Mouse (Mus musculus): ENCODE measurements around the gene Plac1. TPM values are rescaled to one million over a fixed set of nuclear protein-coding genes. Genes with fewer than 3 reads are reported as not detected.

The Plac1 gene
- polyA plus RNA-seq, 1 experiment from 2014 or later, result 6.3 TPM

DNA sequence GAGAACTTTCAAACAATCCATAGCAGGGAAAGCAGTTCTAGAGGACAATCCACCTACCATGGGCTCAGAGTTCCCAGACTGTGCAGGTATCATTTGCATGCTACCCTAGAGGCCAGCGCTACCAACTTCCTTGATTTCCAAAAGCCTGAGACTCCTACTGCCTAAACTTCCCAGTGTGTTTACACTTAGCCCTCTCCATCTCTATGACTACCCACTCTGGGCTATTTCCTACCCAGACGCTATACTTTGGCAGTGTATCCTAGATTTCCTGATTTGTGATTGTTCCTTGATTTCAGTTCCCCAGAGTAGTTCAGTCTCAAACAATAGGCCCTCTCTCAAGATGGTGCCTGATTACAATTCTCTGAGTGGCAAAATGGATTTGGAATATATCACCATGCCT, 132.8 kb downstream of the Plac1 start:
- no peak for ATAC-seq (ENCODE audit: insufficient read depth, low FRiP score)
- H3K36me3 ChIP-seq (ENCODE audit: control insufficient read depth, insufficient read depth, low read length), result no peaks in the 10 kb centered on the region
- H3K9ac ChIP-seq (ENCODE audit: low read length), result no peak overlapping the region
- no peaks in the 10 kb centered on the region for H3K4me1 ChIP-seq (ENCODE audit: control insufficient read depth, insufficient read depth, low read length)
- no peaks in the 10 kb centered on the region for H3K9me3 ChIP-seq (replicated peaks; ENCODE audit: control insufficient read depth, low read length)
- no peaks in the 10 kb centered on the region for H3K27me3 ChIP-seq (ENCODE audit: control insufficient read depth, insufficient read depth, low read length)
- no peak overlapping the region for H3K4me3 ChIP-seq (replicated peaks; ENCODE audit: low read length)
- H3K4me2 ChIP-seq (ENCODE audit: low read depth, low read length), result no peak overlapping the region
- no peak overlapping the region for H3K27ac ChIP-seq (ENCODE audit: low read length)
- 70% methylated on average over 2 of the region's 2 CpGs for WGBS

DNA sequence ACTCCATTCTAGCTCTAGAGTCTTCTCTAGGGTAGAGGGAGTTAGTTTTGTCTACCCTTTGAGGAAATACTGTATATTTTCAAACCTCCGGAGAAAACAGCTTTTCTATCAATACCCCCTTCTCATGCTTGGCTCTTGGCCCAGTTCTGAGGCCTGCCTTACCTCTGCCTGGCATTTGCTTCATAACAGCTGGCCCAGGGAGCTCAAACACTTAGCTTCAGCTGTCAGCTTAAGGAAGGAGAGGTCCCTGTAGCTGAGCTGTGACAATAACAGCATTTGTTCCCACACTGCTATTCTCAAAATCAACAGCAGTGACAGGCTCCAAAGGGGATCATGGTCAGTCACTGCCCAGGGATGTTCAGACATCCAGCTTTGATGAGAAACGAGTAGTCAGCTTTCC, 138.7 kb downstream of the Plac1 start:
- no peak overlapping the region for H3K4me2 ChIP-seq (ENCODE audit: low read depth, low read length)
- no peaks in the 10 kb centered on the region for H3K4me1 ChIP-seq (ENCODE audit: control insufficient read depth, insufficient read depth, low read length)
- H3K9me3 ChIP-seq (replicated peaks; ENCODE audit: control insufficient read depth, low read length), result no peaks in the 10 kb centered on the region
- no peaks in the 10 kb centered on the region for H3K36me3 ChIP-seq (ENCODE audit: control insufficient read depth, insufficient read depth, low read length)
- H3K9ac ChIP-seq (ENCODE audit: low read length), result no peak overlapping the region
- no peaks in the 10 kb centered on the region; the same call in 1 of the 2 replicates for H3K27me3 ChIP-seq (ENCODE audit: control insufficient read depth, insufficient read depth, low read length)
- no peak overlapping the region for H3K4me3 ChIP-seq (replicated peaks; ENCODE audit: low read length)
- WGBS, result 47% methylated on average over 2 of the region's 2 CpGs
- H3K27ac ChIP-seq (ENCODE audit: low read length), result no peak overlapping the region; the same call in 1 of the 2 replicates
- no peak for ATAC-seq (ENCODE audit: insufficient read depth, low FRiP score)

- Histone ChIP-seq H3K9me3 (replicated peaks; ENCODE audit: control insufficient read depth, low read length) (no peaks in the 10 kb centered on the region), H3K36me3 (ENCODE audit: control insufficient read depth, insufficient read depth, low read length) (no peaks in the 10 kb centered on the region), H3K27me3 (ENCODE audit: control insufficient read depth, insufficient read depth, low read length) (no peaks in the 10 kb centered on the region; the same call in 1 of the 2 replicates), H3K4me3 (replicated peaks; ENCODE audit: low read length) (no peak overlapping the region), H3K4me2 (ENCODE audit: low read depth, low read length) (no peak overlapping the region), H3K27ac (ENCODE audit: low read length) (no peak overlapping the region; the same call in 1 of the 2 replicates), H3K4me1 (ENCODE audit: control insufficient read depth, insufficient read depth, low read length) (no peaks in the 10 kb centered on the region), H3K9ac (ENCODE audit: low read length) (no peak overlapping the region)
- 36% methylated on average over 7 of the region's 7 CpGs for WGBS
- peak; percentile 40; the same call in 1 of the 2 replicates for ATAC-seq (ENCODE audit: insufficient read depth, low FRiP score)
These were observed 140.0 kb downstream of the Plac1 start for GRCm38 (mm10) chrX:53099951-53100350.

DNA sequence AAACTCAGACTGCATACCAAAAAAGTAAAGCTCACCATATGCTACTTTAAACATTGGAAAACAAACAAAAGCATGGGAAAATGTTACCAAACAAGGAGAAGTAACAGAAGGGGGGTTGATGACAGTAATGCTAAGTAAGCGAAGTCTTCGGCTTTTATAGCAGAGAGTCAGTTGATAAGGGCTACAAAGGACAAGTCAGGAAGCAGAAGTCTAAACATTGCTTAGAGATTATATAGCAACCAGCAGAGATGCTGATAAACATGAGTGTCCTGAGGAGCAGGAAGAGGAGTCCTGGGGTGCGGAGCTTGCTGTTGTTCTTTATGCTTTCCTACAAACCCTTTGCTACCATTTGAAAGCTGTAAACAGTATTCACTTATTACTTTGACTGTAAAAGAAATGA, 140.6 kb downstream of the Plac1 start:
- Histone ChIP-seq H3K27me3 (ENCODE audit: control insufficient read depth, insufficient read depth, low read length) (no peaks in the 10 kb centered on the region; the same call in 1 of the 2 replicates), H3K4me2 (ENCODE audit: low read depth, low read length) (no peak overlapping the region), H3K4me3 (replicated peaks; ENCODE audit: low read length) (no peak overlapping the region), H3K4me1 (ENCODE audit: control insufficient read depth, insufficient read depth, low read length) (no peaks in the 10 kb centered on the region), H3K9me3 (replicated peaks; ENCODE audit: control insufficient read depth, low read length) (no peaks in the 10 kb centered on the region), H3K27ac (ENCODE audit: low read length) (no peak overlapping the region), H3K9ac (ENCODE audit: low read length) (no peak overlapping the region), H3K36me3 (ENCODE audit: control insufficient read depth, insufficient read depth, low read length) (no peaks in the 10 kb centered on the region)
- WGBS, result 62% methylated on average over 3 of the region's 3 CpGs
- ATAC-seq (ENCODE audit: insufficient read depth, low FRiP score), result no peak

- H3K27ac ChIP-seq (ENCODE audit: low read length), result no peak overlapping the region
- H3K9ac ChIP-seq (ENCODE audit: low read length), result no peak overlapping the region
- no peaks in the 10 kb centered on the region for H3K36me3 ChIP-seq (ENCODE audit: control insufficient read depth, insufficient read depth, low read length)
- no peak overlapping the region for H3K4me2 ChIP-seq (ENCODE audit: low read depth, low read length)
- no peak for ATAC-seq (ENCODE audit: insufficient read depth, low FRiP score)
- no peaks in the 10 kb centered on the region; the same call in 1 of the 2 replicates for H3K27me3 ChIP-seq (ENCODE audit: control insufficient read depth, insufficient read depth, low read length)
- no peak overlapping the region for H3K4me3 ChIP-seq (replicated peaks; ENCODE audit: low read length)
- H3K4me1 ChIP-seq (ENCODE audit: control insufficient read depth, insufficient read depth, low read length), result no peaks in the 10 kb centered on the region
- 55% methylated on average over 4 of the region's 4 CpGs for WGBS
- H3K9me3 ChIP-seq (replicated peaks; ENCODE audit: control insufficient read depth, low read length), result no peaks in the 10 kb centered on the region
These were observed 141.6 kb downstream of the Plac1 start for GRCm38 (mm10) chrX:53098293-53098692.

DNA sequence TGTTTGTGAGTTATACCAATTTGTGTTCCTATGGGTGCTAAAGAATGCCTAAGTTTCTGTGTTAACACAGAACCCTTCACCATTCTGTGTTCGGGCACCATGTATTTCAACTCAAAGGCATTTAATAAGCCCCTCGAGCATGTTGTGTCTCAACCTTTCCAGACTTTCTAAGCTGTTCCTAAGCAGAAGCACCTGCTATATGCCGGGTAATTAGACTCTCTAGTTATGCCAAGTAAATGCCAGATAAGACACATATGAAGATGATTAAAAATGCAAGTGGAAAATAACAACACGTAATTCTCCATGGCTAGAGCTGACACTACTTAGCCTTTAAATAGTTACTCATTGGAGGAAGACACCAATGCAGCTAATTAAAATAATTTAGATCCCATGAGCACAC, 142.1 kb downstream of the Plac1 start:
- no peak for ATAC-seq (ENCODE audit: insufficient read depth, low FRiP score)
- Histone ChIP-seq H3K36me3 (ENCODE audit: control insufficient read depth, insufficient read depth, low read length) (no peaks in the 10 kb centered on the region), H3K4me2 (ENCODE audit: low read depth, low read length) (no peak overlapping the region), H3K4me1 (ENCODE audit: control insufficient read depth, insufficient read depth, low read length) (no peaks in the 10 kb centered on the region), H3K27me3 (ENCODE audit: control insufficient read depth, insufficient read depth, low read length) (no peaks in the 10 kb centered on the region; the same call in 1 of the 2 replicates), H3K27ac (ENCODE audit: low read length) (no peak overlapping the region), H3K9me3 (replicated peaks; ENCODE audit: control insufficient read depth, low read length) (no peaks in the 10 kb centered on the region), H3K9ac (ENCODE audit: low read length) (no peak overlapping the region), H3K4me3 (replicated peaks; ENCODE audit: low read length) (no peak overlapping the region)
- WGBS, result 73% methylated on average over 4 of the region's 4 CpGs

DNA sequence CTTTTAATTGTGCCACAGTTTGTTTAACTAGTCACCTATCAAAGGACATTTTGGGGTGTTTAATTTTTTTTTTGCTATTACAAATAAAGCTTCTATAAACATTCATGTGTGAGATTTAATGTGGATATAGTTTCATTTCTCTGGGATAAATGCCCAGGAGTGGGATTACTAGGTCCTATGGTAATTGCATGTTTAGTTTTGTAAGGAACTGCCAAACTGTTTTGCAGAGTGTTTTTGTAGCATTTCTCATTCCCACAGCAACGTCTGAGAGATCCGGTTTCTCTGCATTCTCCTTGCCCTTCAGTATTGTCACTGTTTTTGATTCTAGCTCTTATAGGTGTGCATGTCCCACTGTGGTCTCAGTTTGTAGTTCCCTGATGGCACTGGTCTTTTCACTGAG, 146.5 kb downstream of the Plac1 start:
- Histone ChIP-seq H3K4me1 (ENCODE audit: control insufficient read depth, insufficient read depth, low read length) (no peaks in the 10 kb centered on the region), H3K36me3 (ENCODE audit: control insufficient read depth, insufficient read depth, low read length) (no peaks in the 10 kb centered on the region), H3K4me2 (ENCODE audit: low read depth, low read length) (no peak overlapping the region), H3K4me3 (replicated peaks; ENCODE audit: low read length) (no peak overlapping the region), H3K27ac (ENCODE audit: low read length) (no peak overlapping the region), H3K9me3 (replicated peaks; ENCODE audit: control insufficient read depth, low read length) (no peaks in the 10 kb centered on the region), H3K9ac (ENCODE audit: low read length) (no peak overlapping the region), H3K27me3 (ENCODE audit: control insufficient read depth, insufficient read depth, low read length) (no peaks in the 10 kb centered on the region; the same call in 1 of the 2 replicates)
- ATAC-seq (ENCODE audit: insufficient read depth, low FRiP score), result no peak
- 41% methylated on average over 2 of the region's 2 CpGs for WGBS

GRCm38 (mm10) chrX:53088663-53089292, 151.1 kb downstream of the Plac1 start:
- no peaks in the 10 kb centered on the region for H3K27me3 ChIP-seq (ENCODE audit: control insufficient read depth, insufficient read depth, low read length)
- no peak overlapping the region for H3K4me2 ChIP-seq (ENCODE audit: low read depth, low read length)
- H3K9me3 ChIP-seq (replicated peaks; ENCODE audit: control insufficient read depth, low read length), result no peaks in the 10 kb centered on the region
- H3K4me3 ChIP-seq (replicated peaks; ENCODE audit: low read length), result no peak overlapping the region
- no peaks in the 10 kb centered on the region for H3K4me1 ChIP-seq (ENCODE audit: control insufficient read depth, insufficient read depth, low read length)
- no peaks in the 10 kb centered on the region for H3K36me3 ChIP-seq (ENCODE audit: control insufficient read depth, insufficient read depth, low read length)
- 62% methylated on average over 5 of the region's 5 CpGs for WGBS
- no peak overlapping the region for H3K9ac ChIP-seq (ENCODE audit: low read length)
- no peak overlapping the region for H3K27ac ChIP-seq (ENCODE audit: low read length)
- ATAC-seq (ENCODE audit: insufficient read depth, low FRiP score), result no peak

DNA sequence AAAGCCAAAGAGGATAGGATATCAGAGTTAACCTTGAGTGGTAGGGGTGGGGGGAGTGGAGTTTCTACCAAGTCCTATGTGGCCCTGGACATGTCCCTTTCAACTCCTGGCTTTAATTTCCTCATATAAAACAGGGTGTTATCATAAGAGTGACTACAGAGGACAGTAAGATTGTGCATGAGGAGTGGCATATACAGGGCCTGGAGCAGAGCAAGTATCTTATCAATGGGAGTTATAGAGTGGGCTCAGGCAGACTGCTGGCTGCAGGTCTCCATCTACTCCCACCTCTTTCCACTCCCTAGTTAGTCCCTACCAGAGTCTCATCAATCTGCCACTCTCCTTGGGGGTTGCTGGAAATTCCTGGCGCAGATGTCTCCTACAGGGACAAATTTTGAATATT, 152.7 kb downstream of the Plac1 start:
- WGBS, result 77% methylated on average over 1 of the region's 1 CpGs

More for the DNA sequence above, 152.7 kb downstream of the Plac1 start:
- no peaks in the 10 kb centered on the region for H3K9me3 ChIP-seq (replicated peaks; ENCODE audit: control insufficient read depth, low read length)
- H3K27ac ChIP-seq (ENCODE audit: low read length), result no peak overlapping the region
- H3K4me2 ChIP-seq (ENCODE audit: low read depth, low read length), result no peak overlapping the region
- H3K4me3 ChIP-seq (replicated peaks; ENCODE audit: low read length), result no peak overlapping the region
- H3K36me3 ChIP-seq (ENCODE audit: control insufficient read depth, insufficient read depth, low read length), result no peaks in the 10 kb centered on the region
- no peaks in the 10 kb centered on the region for H3K4me1 ChIP-seq (ENCODE audit: control insufficient read depth, insufficient read depth, low read length)
- no peaks in the 10 kb centered on the region for H3K27me3 ChIP-seq (ENCODE audit: control insufficient read depth, insufficient read depth, low read length)
- no peak overlapping the region for H3K9ac ChIP-seq (ENCODE audit: low read length)
- no peak for ATAC-seq (ENCODE audit: insufficient read depth, low FRiP score)
